Mouse (Mus musculus) heart, embryonic 14.5 days (tissue): ENCODE data around the gene Avil. TPM values are rescaled to one million over a fixed set of nuclear protein-coding genes. Genes with fewer than 3 reads are reported as not detected.

Experiments used
- ATAC-seq: fragments of 200-750 bp; cut with Nextera tagmentation; 2 replicates; pipeline ENCODE4 v1.8.0; 2017; ENCODE audit warnings: low read depth, moderate TSS enrichment; ENCODE audit not compliant: insufficient number of reproducible peaks, insufficient read depth, low FRiP score
- H3K27ac ChIP-seq, 2 experiments: fragments of 200-500 bp in 1 of 2; fragments of 300-500 bp in 1 of 2; sonication (generic) in 1 of 2; replicated peaks in 1 of 2; 2 replicates each; pipeline ENCODE4 v1.5.1; 2012 to 2014; ENCODE audit warnings: low read depth in 2 of 2, low read length in 2 of 2, control low read depth in 1 of 2, mild to moderate bottlenecking in 1 of 2, mixed read lengths in 1 of 2; ENCODE audit not compliant: control insufficient read depth in 1 of 2, insufficient read depth in 1 of 2
- H3K27me3 ChIP-seq: fragments of 300-500 bp; sonication (generic); 2 replicates; pipeline ENCODE4 v1.6.1; 2014; ENCODE audit warnings: mild to moderate bottlenecking, low read length, control low read depth; ENCODE audit not compliant: control insufficient read depth, insufficient read depth
- H3K36me3 ChIP-seq: fragments of 300-500 bp; sonication (generic); 2 replicates; pipeline ENCODE4 v1.6.1; 2014; ENCODE audit warnings: mild to moderate bottlenecking, control low read depth, low read length, mixed read lengths; ENCODE audit not compliant: control insufficient read depth, insufficient read depth
- H3K4me1 ChIP-seq, 2 experiments: fragments of 200-500 bp in 1 of 2; fragments of 300-500 bp in 1 of 2; sonication (generic) in 1 of 2; 2 replicates each; pipeline ENCODE4 v1.6.1; 2012 to 2014; ENCODE audit warnings: low read length in 2 of 2, control low read depth in 1 of 2, mixed read lengths in 1 of 2; ENCODE audit not compliant: control insufficient read depth in 2 of 2, insufficient read depth in 2 of 2
- H3K4me2 ChIP-seq: fragments of 300-500 bp; sonication (generic); 2 replicates; pipeline ENCODE4 v1.6.1; 2014; ENCODE audit warnings: mild to moderate bottlenecking, low read length
- H3K4me3 ChIP-seq, 2 experiments: fragments of 200-500 bp in 1 of 2; fragments of 300-500 bp in 1 of 2; sonication (generic) in 1 of 2; 2 replicates each; pipeline ENCODE4 v1.5.1; 2012 to 2014; ENCODE audit warnings: low read length in 2 of 2, mild to moderate bottlenecking in 2 of 2, control low read depth in 1 of 2, low read depth in 1 of 2, moderate library complexity in 1 of 2; ENCODE audit not compliant: control insufficient read depth in 1 of 2, insufficient read depth in 1 of 2
- H3K9ac ChIP-seq: fragments of 300-500 bp; sonication (generic); 2 replicates; pipeline ENCODE4 v1.6.1; 2014; ENCODE audit warnings: mild to moderate bottlenecking, low read length
- H3K9me3 ChIP-seq: fragments of 300-500 bp; sonication (generic); 2 replicates; pipeline ENCODE4 v1.6.1; 2016; ENCODE audit warnings: low read length, control low read depth; ENCODE audit not compliant: control insufficient read depth
- WGBS: fragments of 180-500 bp; shearing (Covaris S2); extraction: QIAGEN DNeasy Blood & Tissue Kit; methylation state at CpG from one replicate; pipeline ENCODE4 v1.1.7; 2014; 5-methylcytosine and 5-hydroxymethylcytosine counted together
- polyA plus RNA-seq: library from polyadenylated mRNA; unstranded; fragments of >200 nt; fragmentation: Nextera tagmentation; extraction: Ambion mirVana; gene quantifications from 2 replicates; pipeline ENCODE4 v1.2.1, GENCODE M21; 2014

The Avil gene
- polyA plus RNA-seq, 1 experiment from 2014 or later: 0.39 TPM

DNA sequence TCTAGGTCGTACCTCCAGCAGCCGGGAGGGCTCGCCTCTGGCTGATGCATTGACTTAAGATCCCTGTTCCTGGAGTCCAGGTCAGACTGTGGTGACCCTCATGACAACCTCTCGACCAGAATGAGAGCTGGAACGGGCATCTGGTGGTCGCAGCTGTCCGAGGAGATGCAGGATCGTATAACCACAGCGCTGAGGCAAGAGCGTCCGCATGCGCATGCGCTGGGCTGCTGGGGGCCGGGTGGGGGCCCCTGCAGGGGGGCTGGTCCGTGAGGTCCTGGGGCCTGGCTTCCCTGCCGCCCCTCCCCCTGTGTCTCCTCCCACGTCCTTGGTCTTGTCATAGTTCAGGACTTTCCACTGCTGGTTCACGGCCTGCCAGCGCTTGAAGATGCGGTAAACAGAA, 56.0 kb downstream of the Avil start:
- H3K4me1 ChIP-seq: peaks cover 6 to 18% of the 10 kb centered on the region in 2 experiments; a peak in 2 of 4 replicates
- 77% methylated on average over 20 of the region's 20 CpGs for WGBS
- ATAC-seq: no peak
- H3K9ac ChIP-seq: no peak overlapping the region
- no peaks in the 10 kb centered on the region for H3K9me3 ChIP-seq
- no peak overlapping the region for H3K4me2 ChIP-seq
- H3K27ac ChIP-seq: no peak overlapping the region
- 0 out of 2 replicates have a peak, but pooled peaks cover 2% of the 10 kb centered on the region for H3K36me3 ChIP-seq
- H3K4me3 ChIP-seq: no peak overlapping the region
- peaks cover 59% of the 10 kb centered on the region for H3K27me3 ChIP-seq

GRCm38 (mm10) chr10:127058161-127058560, 57.7 kb downstream of the Avil start:
- H3K9me3 ChIP-seq: no peaks in the 10 kb centered on the region
- ATAC-seq: no peak
- WGBS: 2% methylated on average over 9 of the region's 9 CpGs
- no peak overlapping the region for H3K4me3 ChIP-seq
- peaks cover 6 to 18% of the 10 kb centered on the region in 2 experiments; a peak in 3 of 4 replicates for H3K4me1 ChIP-seq
- no peak overlapping the region; the same call in 1 of the 2 replicates for H3K4me2 ChIP-seq
- H3K9ac ChIP-seq: no peak overlapping the region
- H3K36me3 ChIP-seq: 0 out of 2 replicates have a peak, but pooled peaks cover 2% of the 10 kb centered on the region
- H3K27ac ChIP-seq: no peak overlapping the region
- peaks cover 50% of the 10 kb centered on the region for H3K27me3 ChIP-seq

- Histone ChIP-seq H3K27me3 (peaks cover 47% of the 10 kb centered on the region), H3K36me3 (0 out of 2 replicates have a peak, but pooled peaks cover 2% of the 10 kb centered on the region), H3K9ac (no peak overlapping the region; the same call in 1 of the 2 replicates), H3K4me1 (peaks cover 6 to 18% of the 10 kb centered on the region in 2 experiments; a peak in 3 of 4 replicates), H3K4me3 (peak overlapping the region in 1 of 2 experiments; percentile 77; a peak in 2 of 4 replicates), H3K9me3 (no peaks in the 10 kb centered on the region), H3K4me2 (peak overlapping the region; percentile 99), H3K27ac (no peak overlapping the region)
- WGBS: 18% methylated on average over 8 of the region's 8 CpGs
- ATAC-seq: no peak
These were observed 58.2 kb downstream of the Avil start for GRCm38 (mm10) chr10:127058708-127059107.

DNA sequence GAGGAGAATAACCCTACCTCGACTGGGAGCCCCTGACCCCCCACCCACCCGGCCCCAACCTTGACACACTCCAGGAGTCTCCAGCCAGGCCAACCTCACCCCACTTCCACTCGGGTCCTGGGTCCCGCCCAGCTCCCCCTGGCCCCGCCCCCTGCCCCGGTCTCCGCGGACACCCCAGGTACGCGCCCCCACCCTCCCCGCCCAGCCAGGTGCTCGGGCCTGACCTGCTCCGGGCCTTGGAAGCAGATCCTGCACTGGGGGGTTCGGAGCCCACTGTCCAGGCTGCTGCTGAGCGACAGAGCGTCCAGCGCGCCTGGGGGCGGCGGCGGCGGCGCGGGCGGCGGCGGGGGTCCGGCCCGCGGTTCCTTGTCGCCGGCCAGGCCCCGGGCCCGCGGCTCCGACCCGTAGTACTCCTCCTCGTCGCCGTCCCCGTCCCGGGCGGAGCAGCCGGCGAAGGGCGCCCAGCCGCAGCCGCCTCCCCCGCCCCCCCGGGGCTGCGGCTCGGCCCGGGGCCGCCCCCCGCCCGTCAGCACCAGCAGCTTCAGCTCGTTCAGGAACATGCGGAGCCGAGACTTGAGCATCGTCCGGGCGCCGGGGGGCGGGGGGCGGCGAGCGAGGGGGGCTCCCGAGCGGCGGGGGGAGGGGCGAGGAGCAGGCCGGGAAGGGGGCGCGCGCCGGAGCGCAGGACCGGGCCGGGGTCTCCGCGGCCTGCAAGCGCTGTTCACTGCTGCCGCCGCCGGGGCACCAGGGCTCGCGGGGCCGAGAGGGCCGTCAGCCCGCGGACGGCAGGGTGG, 58.9 kb downstream of the Avil start:
- H3K27me3 ChIP-seq: peaks cover 40% of the 10 kb centered on the region
- no peak overlapping the region for H3K27ac ChIP-seq
- under 1% methylated on average over 83 of the region's 92 CpGs for WGBS

DNA sequence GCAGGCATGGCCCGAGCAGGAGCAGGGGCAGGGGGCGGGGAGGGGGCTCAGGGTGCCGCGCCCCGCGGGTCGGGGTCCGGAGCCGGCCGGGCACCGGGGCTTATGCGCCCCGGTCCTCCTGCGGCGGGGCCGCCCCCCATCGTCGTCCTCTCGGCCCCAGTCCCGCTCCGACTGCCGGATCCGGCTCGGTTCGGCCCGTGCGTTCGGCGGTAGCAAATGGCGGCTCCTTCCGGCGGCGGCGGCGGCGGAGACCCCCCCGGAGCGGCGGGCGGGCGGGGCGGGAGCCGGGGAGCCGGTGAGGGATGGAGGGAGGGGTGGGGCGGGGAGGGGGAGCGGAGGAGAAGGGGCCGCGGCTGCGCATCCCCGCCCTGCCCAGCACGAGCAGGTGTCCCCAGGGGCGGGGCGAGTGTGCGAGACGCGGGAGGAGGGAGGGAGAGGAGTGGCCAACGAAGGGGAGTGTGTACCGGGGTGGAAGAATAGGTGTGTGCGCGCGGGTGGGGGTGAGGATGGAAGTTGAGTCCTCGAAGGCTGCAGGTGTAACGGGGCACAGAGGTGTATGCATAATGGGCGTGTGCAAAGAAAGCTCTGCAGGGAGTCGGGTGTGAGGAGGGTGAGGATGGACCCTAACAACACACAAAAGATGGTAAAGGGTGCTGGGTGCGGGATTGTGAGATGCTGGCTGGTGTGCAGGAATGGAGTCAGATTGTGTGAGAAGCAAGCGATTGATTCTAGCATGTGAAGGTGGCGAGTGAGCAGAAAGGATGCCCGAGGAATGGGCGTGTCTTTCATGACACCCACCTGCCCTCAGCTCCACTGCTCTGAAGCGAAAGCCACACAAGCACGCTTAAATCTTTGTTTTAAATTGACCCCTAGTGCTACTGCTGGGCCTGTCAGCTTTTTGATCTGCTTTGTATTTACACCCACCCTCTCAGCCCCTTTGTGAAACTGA, 59.7 kb downstream of the Avil start, which contains the start of gene March9:
March9 (minus strand) TSS at position 217 of the 949 bp plus-strand sequence.
- Histone ChIP-seq H3K27me3 (peaks cover 39% of the 10 kb centered on the region), H3K27ac (no peak within 1 kb of the TSS), H3K4me3 (peak within 1 kb of the TSS; percentile 56 to 77), H3K9me3 (no peaks in the 10 kb centered on the region), H3K4me1 (peaks cover 9 to 27% of the 10 kb centered on the region in 2 experiments), H3K4me2 (peak within 1 kb of the TSS; percentile 99), H3K36me3 (peaks cover 11% of the 10 kb centered on the region), H3K9ac (peak within 1 kb of the TSS; percentile 78)
- WGBS: 2% methylated on average over 54 of the region's 72 CpGs
- no peak for ATAC-seq

More for the DNA sequence above, 58.9 kb downstream of the Avil start:
- H3K4me2 ChIP-seq: peak overlapping the region; percentile 99
- no peak for ATAC-seq
- H3K9ac ChIP-seq: peak overlapping the region; percentile 78
- peaks cover 6 to 18% of the 10 kb centered on the region in 2 experiments; a peak in 3 of 4 replicates for H3K4me1 ChIP-seq
- peaks cover 2% of the 10 kb centered on the region; the same call in 1 of the 2 replicates for H3K36me3 ChIP-seq
- peak overlapping the region; percentile 56 to 77 for H3K4me3 ChIP-seq
- H3K9me3 ChIP-seq: no peaks in the 10 kb centered on the region

GRCm38 (mm10) chr10:127061085-127061484, 60.6 kb downstream of the Avil start:
- Histone ChIP-seq H3K4me1 (peaks cover 11 to 34% of the 10 kb centered on the region in 2 experiments), H3K9ac (no peak overlapping the region), H3K9me3 (no peaks in the 10 kb centered on the region), H3K27me3 (peaks cover 39% of the 10 kb centered on the region), H3K4me3 (0 out of 4 replicates have a peak overlapping the region, but pooled peaks of 1 of the 2 experiments have one; percentile 77), H3K4me2 (peak overlapping the region; percentile 99; the same call in 1 of the 2 replicates), H3K36me3 (peaks cover 19% of the 10 kb centered on the region), H3K27ac (no peak overlapping the region)
- WGBS: 48% methylated on average over 5 of the region's 5 CpGs
- no peak for ATAC-seq

- no peak overlapping the region for H3K9ac ChIP-seq
- peaks cover 21% of the 10 kb centered on the region for H3K36me3 ChIP-seq
- no peak overlapping the region for H3K4me2 ChIP-seq
- no peak overlapping the region for H3K4me3 ChIP-seq
- no peak for ATAC-seq
- 76% methylated on average over 2 of the region's 2 CpGs for WGBS
- H3K27ac ChIP-seq: no peak overlapping the region
- H3K4me1 ChIP-seq: peaks cover 11 to 34% of the 10 kb centered on the region in 2 experiments
- peaks cover 39% of the 10 kb centered on the region for H3K27me3 ChIP-seq
- no peaks in the 10 kb centered on the region for H3K9me3 ChIP-seq
These were observed 61.0 kb downstream of the Avil start for GRCm38 (mm10) chr10:127061513-127061912.
